Mouse (Mus musculus) megakaryocyte-erythroid progenitor cell, adult 5-6 weeks (primary cell): ENCODE measurements around the gene Nipal3. TPM values are rescaled to one million over a fixed set of nuclear protein-coding genes. Genes with fewer than 3 reads are reported as not detected.

ENCODE experiments used
- ATAC-seq: replicated peaks from 2 replicates; pipeline ENCODE4 v1.8.0; 2016; ENCODE audit warnings: mild to moderate bottlenecking, inconsistent platforms; ENCODE audit not compliant: severe bottlenecking, poor library complexity, low FRiP score, low TSS enrichment
- total RNA-seq, 2 experiments: library from RNA; stranded (forward) in 1 of 2; stranded (reverse) in 1 of 2; fragments of 200-1000, 215-1000 nt in 1 of 2; fragments of >200 nt in 1 of 2; fragmentation: Nextera tagmentation in 1 of 2; gene quantifications; 2 replicates each; pipeline ENCODE4 v1.2.3; 2014 to 2017

Nipal3 gene
- total RNA-seq, 2 experiments from 2014 or later: 17.0 to 19.2 TPM

GRCm38 (mm10) chr4:135404048-135404447, 90.8 kb downstream of the Nipal3 start:
- no peak for ATAC-seq

DNA sequence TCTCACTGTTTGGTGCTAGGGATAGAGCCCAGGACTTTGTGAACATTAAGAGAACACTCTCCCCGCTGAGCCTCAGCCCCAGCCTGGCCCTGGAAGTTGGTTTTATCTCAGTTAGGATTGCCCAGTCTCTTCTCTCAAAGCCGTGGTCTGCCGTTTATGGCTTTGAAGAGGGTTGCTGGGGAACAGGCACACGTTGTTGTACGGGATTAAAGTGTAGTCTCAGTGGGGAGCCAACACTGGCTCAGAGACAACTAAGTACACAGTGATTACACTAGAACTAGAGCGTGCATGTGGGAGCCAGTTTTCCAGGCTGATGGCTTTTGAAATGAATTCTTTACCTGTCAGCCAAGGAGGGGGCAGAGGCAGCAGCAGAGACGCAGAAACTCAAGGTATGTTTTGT, 93.0 kb downstream of the Nipal3 start:
- ATAC-seq: no peak

DNA sequence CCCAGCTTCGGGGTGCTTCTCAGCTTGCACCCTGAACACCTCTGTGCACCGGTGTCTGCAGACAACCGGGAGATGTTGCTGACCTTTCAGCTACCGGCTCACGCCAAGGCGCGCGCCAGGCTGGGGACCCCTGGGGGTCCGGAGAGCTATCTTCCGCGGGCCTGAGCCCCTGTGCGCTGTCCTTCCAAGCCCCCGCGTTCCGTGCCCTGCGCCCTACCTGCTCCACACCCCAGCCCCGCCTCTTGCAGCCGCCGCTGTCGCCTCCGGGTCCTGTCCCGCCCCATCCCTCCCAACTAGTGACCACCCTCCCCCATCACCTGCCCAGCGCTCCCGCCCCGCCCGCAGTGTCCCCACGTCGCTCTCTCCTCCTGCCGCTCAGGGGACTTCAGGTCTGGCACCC, 96.8 kb downstream of the Nipal3 start, which contains the start of gene Ncmap:
TSS of gene Ncmap (minus strand) at position 237 of the 400 bp plus-strand sequence.
- no peak for ATAC-seq

- no peak for ATAC-seq
These were observed 97.3 kb downstream of the Nipal3 start for GRCm38 (mm10) chr4:135397551-135397950.

DNA sequence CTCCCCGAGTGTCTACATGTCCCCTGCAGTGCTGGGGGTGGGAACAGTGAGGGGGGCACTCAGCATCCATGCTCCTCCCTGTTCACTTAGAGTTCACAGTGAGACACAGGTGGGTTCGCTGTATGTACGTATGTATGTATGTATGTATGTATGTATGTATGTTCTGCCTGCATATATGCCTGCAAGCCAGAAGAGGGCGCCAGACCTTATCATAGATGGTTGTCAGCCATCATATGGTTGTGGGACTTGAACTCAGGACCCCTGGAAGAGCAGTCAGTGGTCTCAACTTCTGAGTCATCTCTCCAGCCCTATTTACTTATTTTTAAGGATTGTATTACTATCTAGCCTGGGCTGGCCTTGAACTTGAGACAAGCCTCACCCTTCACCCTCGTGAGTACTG, 98.5 kb downstream of the Nipal3 start:
- no peak for ATAC-seq

Other genes starting within 250 kb of the Nipal3 start
- 77.8 and 83.9 TPM in 2 replicates for gene Clic4, start 222.2 kb downstream of the Nipal3 start, total RNA-seq (2014; fragmentation: Nextera tagmentation)
- gene Clic4, start 222.2 kb downstream of the Nipal3 start, total RNA-seq (2017): 79.0 and 86.0 TPM in 2 replicates
- gene Srrm1, start 141.7 kb downstream of the Nipal3 start, total RNA-seq (2014; fragmentation: Nextera tagmentation): 346 and 399 TPM in 2 replicates
- 181 and 189 TPM in 2 replicates for gene Srrm1, start 141.7 kb downstream of the Nipal3 start, total RNA-seq (2017)
- 0.81 TPM in 1 of 2 replicates, not detected in the other for gene Ncmap, start 96.8 kb downstream of the Nipal3 start, total RNA-seq (2014; fragmentation: Nextera tagmentation)
- gene Ncmap, start 96.8 kb downstream of the Nipal3 start, total RNA-seq (2017): not detected in 2 replicates
- 9.2 and 10.6 TPM in 2 replicates for gene Rcan3, start 61.2 kb downstream of the Nipal3 start, total RNA-seq (2014; fragmentation: Nextera tagmentation)
- 8.6 and 9.3 TPM in 2 replicates for gene Rcan3, start 61.2 kb downstream of the Nipal3 start, total RNA-seq (2017)
- gene Stpg1, start 248 bp downstream of the Nipal3 start, total RNA-seq (2014; fragmentation: Nextera tagmentation): not detected in 2 replicates
- gene Stpg1, start 248 bp downstream of the Nipal3 start, total RNA-seq (2017): not detected in 2 replicates
- gene Grhl3, start 78.6 kb upstream of the Nipal3 start, total RNA-seq (2014; fragmentation: Nextera tagmentation): not detected in 2 replicates
- not detected in 2 replicates for gene Grhl3, start 78.6 kb upstream of the Nipal3 start, total RNA-seq (2017)
- 0.28 and 1.6 TPM in 2 replicates for gene Ifnlr1, start 191.2 kb upstream of the Nipal3 start, total RNA-seq (2014; fragmentation: Nextera tagmentation)
- 0.15 and 0.28 TPM in 2 replicates for gene Ifnlr1, start 191.2 kb upstream of the Nipal3 start, total RNA-seq (2017)
- not detected in 2 replicates for gene Il22ra1, start 233.1 kb upstream of the Nipal3 start, total RNA-seq (2014; fragmentation: Nextera tagmentation)
- not detected in 2 replicates for gene Il22ra1, start 233.1 kb upstream of the Nipal3 start, total RNA-seq (2017)